In genomic region chr2:167986762-167987161, GRCm38 (mm10) we compare ENCODE assay signal across 8 mouse cellular contexts. TPM values are rescaled to one million over a fixed set of nuclear protein-coding genes. Genes with fewer than 3 reads are reported as not detected.
DNase-seq lines count a peak whose midpoint lies in the region; TF ChIP-seq lines count a peak whose summit lies in the region.

No protein-coding gene starts in this region.

- H3K4me1 ChIP-seq in embryonic fibroblast, embryonic 13.5 days (ENCODE audit: control insufficient read depth, insufficient read depth, low read length): no peaks in the 10 kb centered on the region
- peaks cover 22% of the 10 kb centered on the region for H3K4me1 ChIP-seq in limb, embryonic 10.5 days

- no peak overlapping the region for H3K27ac ChIP-seq in embryonic fibroblast, embryonic 13.5 days (ENCODE audit: insufficient read depth, low read length)
- peak overlapping the region; percentile 1; the same call in 1 of the 2 replicates for H3K27ac ChIP-seq in limb, embryonic 10.5 days

- peak; percentile 43 to 74 for DNase-seq in cerebellum, postnatal 14 days
- no peak for DNase-seq in cerebellum, adult 9-11 months
- peak; percentile 55 for DNase-seq in right cerebral cortex, postnatal 4 days
- no peak for DNase-seq in right cerebral cortex, postnatal 10 days (ENCODE audit: low spot score in 2 of 2)
- peak; percentile 60 for DNase-seq in limb, embryonic 10.5 days (ENCODE audit: low spot score)
- peak; percentile 69 for DNase-seq in splenic B cell, adult 2 months (ENCODE audit: low read depth, low spot score)
- no peak for DNase-seq in left cerebral cortex, adult 18-20 months (ENCODE audit: low spot score in 2 of 2)

- H3K4me3 ChIP-seq in embryonic fibroblast, embryonic 13.5 days (ENCODE audit: insufficient read depth, low read length): no peak overlapping the region
- no peak overlapping the region for H3K4me3 ChIP-seq in limb, embryonic 10.5 days

- no peaks in the 10 kb centered on the region for H3K36me3 ChIP-seq in limb, embryonic 10.5 days
- no peaks in the 10 kb centered on the region for H3K36me3 ChIP-seq in splenic B cell, adult 2 months (ENCODE audit: control insufficient read depth, insufficient read depth, low read length, poor library complexity, severe bottlenecking)

- WGBS in limb, embryonic 10.5 days: 22% methylated on average over 7 of the region's 7 CpGs

- peak; percentile 82 for TF ChIP-seq CTCF in embryonic fibroblast, embryonic 13.5 days (IDR thresholded peaks at IDR 0.05; ENCODE audit: borderline replicate concordance, insufficient read depth, low read length)

- peaks cover 18% of the 10 kb centered on the region; the same call in 1 of the 2 replicates for H3K27me3 ChIP-seq in limb, embryonic 10.5 days (ENCODE audit: low read depth, poor library complexity, severe bottlenecking)
- no peaks in the 10 kb centered on the region for H3K27me3 ChIP-seq in splenic B cell, adult 2 months (ENCODE audit: control insufficient read depth, insufficient read depth, low read length, poor library complexity, severe bottlenecking)

- no peaks in the 10 kb centered on the region for H3K9me3 ChIP-seq in limb, embryonic 10.5 days (replicated peaks)

- TF ChIP-seq POLR2A in embryonic fibroblast, embryonic 13.5 days (IDR thresholded peaks at IDR 0.05; ENCODE audit: low read depth, low read length): no peak

RNA-seq across cellular contexts. Expression of gene Ripor3, which starts 23.7 kb away (rescaled TPM):
- 2.8 and 4.3 TPM in 2 replicates for polyA plus RNA-seq in embryonic fibroblast, embryonic 13.5 days (2011; ENCODE audit: insufficient read length, low read depth, missing spikeins)
- 0.44 and 0.49 TPM in 2 replicates for polyA plus RNA-seq in limb, embryonic 10.5 days (2016; fragmentation: Nextera tagmentation; extraction: Ambion mirVana)
- total RNA-seq in left cerebral cortex, adult 18-20 months (2021): under 1 TPM; 0.33 to 0.59 TPM

RNA-seq across cellular contexts. Expression of gene Ptpn1, which starts 54.9 kb away (rescaled TPM):
- polyA plus RNA-seq in embryonic fibroblast, embryonic 13.5 days (2011; ENCODE audit: insufficient read length, low read depth, missing spikeins): 50.7 and 59.4 TPM in 2 replicates
- 56.4 and 62.2 TPM in 2 replicates for polyA plus RNA-seq in limb, embryonic 10.5 days (2016; fragmentation: Nextera tagmentation; extraction: Ambion mirVana)
- total RNA-seq in left cerebral cortex, adult 18-20 months (2021): 10 to 100 TPM; 60.8 to 62.7 TPM

Comparison
In these comparisons a context has a peak if more than half of its experiments do, and no peak if none do; other contexts are left out.
1. DNase-seq: peak in cerebellum, postnatal 14 days (2 of 2), right cerebral cortex, postnatal 4 days (single experiment), limb, embryonic 10.5 days (single experiment) and splenic B cell, adult 2 months (single experiment); none in cerebellum, adult 9-11 months (single experiment), right cerebral cortex, postnatal 10 days (0 of 2) and left cerebral cortex, adult 18-20 months (0 of 2).